Mouse (Mus musculus) embryonic stem cell, embryonic (primary cell): ENCODE results near the gene Atp6v0c.

Source experiments
- CTCF ChIA-PET, 4 experiments: fragments of 300-600 bp in 2 of 4; fragments of 350-600 bp in 2 of 4; sonication (Branson Sonifier 250); formaldehyde crosslinking; loops; one replicate each; lab custom pipeline; 2022; ENCODE audit warnings: inconsistent platforms in 2 of 4; lab: Charles Lee
- POLR2A ChIA-PET, 4 experiments: fragments of 300-600 bp in 2 of 4; fragments of 350-600 bp in 2 of 4; sonication (Branson Sonifier 250); formaldehyde crosslinking; loops; one replicate each; lab custom pipeline; 2022; ENCODE audit warnings: antibody characterized with exemption in 4 of 4, inconsistent platforms in 1 of 4; lab: Charles Lee

Atp6v0c gene

GRCm38 (mm10) chr17:24155742-24156141 lies 13.8 kb downstream of the Atp6v0c start:
- CTCF ChIA-PET = no interaction called here
- POLR2A ChIA-PET = interaction anchor here in 2 of 4 experiments (0.7 to 7.4 kb wide), 8 partner anchors 9 to 262 kb away, joined by 3 to 160 read pairs (median 4); partner anchors contain the start of genes Amdhd2 (in 2 of the 2), Atp6v0c (in 2 of the 2), Ccnf (in 1 of the 2) and Tedc2 (in 1 of the 2)

- CTCF ChIA-PET = no interaction called here
- POLR2A ChIA-PET = interaction anchor here in 2 of 4 experiments (1.3 to 7.4 kb wide), 4 partner anchors 10 to 21 kb away, joined by 4 to 160 read pairs (median 101); partner anchors contain the start of genes Amdhd2 (in 2 of the 2) and Atp6v0c (in 2 of the 2)
Observed at GRCm38 (mm10) chr17:24154463-24154862, 15.0 kb downstream of the Atp6v0c start.

GRCm38 (mm10) chr17:24151890-24152563 lies 17.5 kb downstream of the Atp6v0c start:
- ChIA-PET CTCF (interaction anchor here (0.6 to 2.5 kb wide), 27 partner anchors 10 to 550 kb away, joined by 3 to 16 read pairs (median 4); partner anchors contain the start of genes Abca3 (in 1 of the 4), Amdhd2 (in 1 of the 4), Ccnf (in 1 of the 4) and Mlst8 (in 1 of the 4)), POLR2A (interaction anchor here (0.6 to 7.4 kb wide), 63 partner anchors 8 to 515 kb away, joined by 3 to 160 read pairs (median 4); partner anchors contain the start of genes Amdhd2 (in 4 of the 4), Ccnf (in 3 of the 4), Atp6v0c (in 2 of the 4) and Tedc2 (in 2 of the 4))

GRCm38 (mm10) chr17:24151382-24151781 lies 18.1 kb downstream of the Atp6v0c start:
- ChIA-PET POLR2A (interaction anchor here (0.6 to 7.4 kb wide), 64 partner anchors 8 to 516 kb away, joined by 3 to 160 read pairs (median 4); partner anchors contain the start of genes Amdhd2 (in 4 of the 4), Ccnf (in 3 of the 4), Atp6v0c (in 2 of the 4) and Abca3 (in 1 of the 4)), CTCF (interaction anchor here (0.5 to 2.5 kb wide), 27 partner anchors 10 to 551 kb away, joined by 3 to 16 read pairs (median 4); partner anchors contain the start of genes Abca3 (in 1 of the 4) and Amdhd2 (in 1 of the 4))

GRCm38 (mm10) chr17:24150824-24151223 lies 18.7 kb downstream of the Atp6v0c start, which contains the start of gene Pdpk1:
Gene Pdpk1 (minus strand): TSS chr17:24150924.
- CTCF ChIA-PET = interaction anchor here (0.5 to 2.5 kb wide), 17 partner anchors 9 to 455 kb away, joined by 3 to 16 read pairs (median 5); partner anchors contain the start of gene Amdhd2 (in 1 of the 4)
- POLR2A ChIA-PET = interaction anchor here (0.7 to 7.4 kb wide), 44 partner anchors 9 to 516 kb away, joined by 3 to 160 read pairs (median 5); partner anchors contain the start of genes Amdhd2 (in 4 of the 4), Ccnf (in 3 of the 4), Atp6v0c (in 2 of the 4) and Abca3 (in 1 of the 4)

GRCm38 (mm10) chr17:24149421-24149820 lies 20.1 kb downstream of the Atp6v0c start:
- ChIA-PET CTCF (interaction anchor here in 1 of 4 experiments (1.4 kb wide), 1 partner anchor 18 kb away, joined by 3 read pairs; no protein-coding TSS in a partner anchor), POLR2A (interaction anchor here in 2 of 4 experiments (0.7 to 7.4 kb wide), 3 partner anchors 15 to 378 kb away, joined by 3 to 160 read pairs (median 3); partner anchors contain the start of genes Amdhd2 (in 1 of the 2), Atp6v0c (in 1 of the 2), Ccnf (in 1 of the 2) and Traf7 (in 1 of the 2))

GRCm38 (mm10) chr17:24142897-24143296 lies 26.6 kb downstream of the Atp6v0c start:
- CTCF ChIA-PET = no interaction called here

GRCm38 (mm10) chr17:24141425-24141920 lies 28.0 kb downstream of the Atp6v0c start:
- CTCF ChIA-PET = interaction anchor here in 3 of 4 experiments (0.6 to 1.5 kb wide), 7 partner anchors 9 to 976 kb away, joined by 3 to 16 read pairs (median 3); partner anchors contain the start of genes Abca3 (in 1 of the 3) and Pdpk1 (in 1 of the 3)
- POLR2A ChIA-PET = interaction anchor here (0.6 to 2.1 kb wide), 54 partner anchors 8 to 1231 kb away, joined by 3 to 35 read pairs (median 4); partner anchors contain the start of genes Amdhd2 (in 4 of the 4), Atp6v0c (in 2 of the 4), Ccnf (in 2 of the 4) and Pdpk1 (in 2 of the 4)

More at GRCm38 (mm10) chr17:24142897-24143296, 26.6 kb downstream of the Atp6v0c start:
- POLR2A ChIA-PET = interaction anchor here in 2 of 4 experiments (1.0 to 1.6 kb wide), 4 partner anchors 9 to 109 kb away, joined by 3 to 7 read pairs (median 4); partner anchors contain the start of genes Amdhd2 (in 2 of the 2) and Ccnf (in 1 of the 2)

- ChIA-PET POLR2A (interaction anchor here (0.7 to 2.1 kb wide), 32 partner anchors 7 to 314 kb away, joined by 3 to 35 read pairs (median 4); partner anchors contain the start of genes Amdhd2 (in 2 of the 4), Pdpk1 (in 2 of the 4), Abca3 (in 1 of the 4) and Atp6v0c (in 1 of the 4)), CTCF (interaction anchor here in 3 of 4 experiments (0.6 to 1.5 kb wide), 4 partner anchors 8 to 11 kb away, joined by 3 to 16 read pairs (median 8); partner anchors contain the start of gene Pdpk1 (in 1 of the 3))
Observed at GRCm38 (mm10) chr17:24140845-24141424, 28.6 kb downstream of the Atp6v0c start.

GRCm38 (mm10) chr17:24139968-24140367 lies 29.5 kb downstream of the Atp6v0c start:
- CTCF ChIA-PET = no interaction called here
- POLR2A ChIA-PET = interaction anchor here (0.6 to 2.5 kb wide), 24 partner anchors 9 to 388 kb away, joined by 3 to 13 read pairs (median 4); partner anchors contain the start of genes Pdpk1 (in 2 of the 4), Amdhd2 (in 1 of the 4), Atp6v0c (in 1 of the 4) and Ccnf (in 1 of the 4)

- POLR2A ChIA-PET = interaction anchor here (0.6 to 2.5 kb wide), 28 partner anchors 8 to 388 kb away, joined by 3 to 13 read pairs (median 4); partner anchors contain the start of genes Amdhd2 (in 2 of the 4), Pdpk1 (in 2 of the 4), Atp6v0c (in 1 of the 4) and Ccnf (in 1 of the 4)
- CTCF ChIA-PET = interaction anchor here in 1 of 4 experiments (0.8 kb wide), 1 partner anchor 12 kb away, joined by 3 read pairs; no protein-coding TSS in a partner anchor
Observed at GRCm38 (mm10) chr17:24139256-24139655, 30.2 kb downstream of the Atp6v0c start.

GRCm38 (mm10) chr17:24137226-24137880 lies 32.1 kb downstream of the Atp6v0c start:
- POLR2A ChIA-PET = interaction anchor here in 3 of 4 experiments (0.6 to 1.8 kb wide), 10 partner anchors 13 to 151 kb away, joined by 3 to 7 read pairs (median 3); partner anchors contain the start of genes Pdpk1 (in 1 of the 3) and Tedc2 (in 1 of the 3)
- CTCF ChIA-PET = interaction anchor here in 1 of 4 experiments (0.7 kb wide), 1 partner anchor 62 kb away, joined by 3 read pairs; no protein-coding TSS in a partner anchor

GRCm38 (mm10) chr17:24134062-24134461 lies 35.4 kb downstream of the Atp6v0c start:
- POLR2A ChIA-PET = interaction anchor here in 3 of 4 experiments (0.5 to 5.8 kb wide), 24 partner anchors 8 to 967 kb away, joined by 3 to 52 read pairs (median 4); partner anchors contain the start of genes Atp6v0c (in 2 of the 3), Amdhd2 (in 1 of the 3), Ccnf (in 1 of the 3) and Pdpk1 (in 1 of the 3)
- CTCF ChIA-PET = interaction anchor here in 3 of 4 experiments (0.5 to 2.0 kb wide), 5 partner anchors 18 to 574 kb away, joined by 3 to 7 read pairs (median 3); partner anchors contain the start of gene Ccnf (in 1 of the 3)

- CTCF ChIA-PET = interaction anchor here (0.6 to 2.2 kb wide), 13 partner anchors 8 to 212 kb away, joined by 3 to 8 read pairs (median 3); partner anchors contain the start of genes Ccnf (in 1 of the 4) and Pdpk1 (in 1 of the 4)
- POLR2A ChIA-PET = interaction anchor here in 3 of 4 experiments (0.6 to 5.8 kb wide), 27 partner anchors 9 to 296 kb away, joined by 3 to 52 read pairs (median 4); partner anchors contain the start of genes Amdhd2 (in 2 of the 3), Ccnf (in 2 of the 3), Tedc2 (in 2 of the 3) and Atp6v0c (in 1 of the 3)
Observed at GRCm38 (mm10) chr17:24132919-24133318, 36.6 kb downstream of the Atp6v0c start.

GRCm38 (mm10) chr17:24131570-24131969 lies 37.9 kb downstream of the Atp6v0c start:
- ChIA-PET CTCF (interaction anchor here (0.5 to 2.2 kb wide), 15 partner anchors 9 to 349 kb away, joined by 3 to 7 read pairs (median 3); partner anchors contain the start of genes Mlst8 (in 1 of the 4), Pdpk1 (in 1 of the 4) and Tedc2 (in 1 of the 4)), POLR2A (interaction anchor here (0.6 to 5.8 kb wide), 19 partner anchors 8 to 396 kb away, joined by 3 to 52 read pairs (median 4); partner anchors contain the start of genes Amdhd2 (in 2 of the 4), Pdpk1 (in 2 of the 4), Atp6v0c (in 1 of the 4) and Ccnf (in 1 of the 4))
